Mouse (Mus musculus): Measurements from ENCODE around the gene Ift122.
"Not testable (repeated sequence)": the region's sequence is repeated elsewhere in the genome, so short reads cannot be mapped to it uniquely, and the experiment has no call there.

Ift122 gene

DNA sequence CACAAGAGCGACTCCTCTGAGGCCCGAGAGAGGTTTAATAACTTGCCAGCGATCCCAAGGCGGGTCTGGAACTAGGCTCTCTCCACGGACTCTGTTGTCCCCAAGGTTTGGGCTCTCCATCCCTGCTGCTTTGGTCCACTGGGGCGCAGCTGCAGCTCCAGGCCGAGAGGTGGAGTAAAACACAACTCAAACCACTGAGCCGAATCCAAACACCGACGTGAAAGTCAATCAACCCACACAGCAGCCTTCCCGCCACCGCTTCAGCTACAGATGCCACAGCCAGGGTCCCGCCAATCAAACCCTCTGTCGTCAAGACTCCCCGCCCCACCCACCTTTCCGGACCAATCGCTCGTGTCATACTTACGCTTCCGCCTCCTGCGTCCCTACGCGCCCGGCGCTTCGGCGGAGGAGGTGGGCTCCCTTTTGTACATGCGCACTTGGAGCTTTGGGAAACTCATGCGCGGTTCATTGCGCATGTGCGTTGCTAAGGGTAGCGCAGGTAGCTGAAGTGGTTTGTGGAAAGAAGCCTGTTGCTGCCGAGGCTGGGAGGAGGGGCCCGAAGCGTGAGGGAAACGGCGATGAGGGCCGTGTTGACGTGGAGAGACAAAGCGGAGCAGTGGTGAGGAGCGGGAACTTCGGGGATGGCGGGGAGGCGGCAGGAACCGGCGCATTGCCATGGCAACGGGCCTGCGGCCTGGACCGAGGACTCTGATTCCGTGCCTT is at the start of gene Ift122, which contains the start of gene Mbd4:
Gene Ift122, plus strand, starts transcription at position 380 of the 723 bp plus-strand sequence.
Gene Mbd4, minus strand, starts transcription at position 281 of the 723 bp plus-strand sequence.
- peak; percentile 96 for DNase-seq (ENCODE audit: low read depth, low spot score)

DNA sequence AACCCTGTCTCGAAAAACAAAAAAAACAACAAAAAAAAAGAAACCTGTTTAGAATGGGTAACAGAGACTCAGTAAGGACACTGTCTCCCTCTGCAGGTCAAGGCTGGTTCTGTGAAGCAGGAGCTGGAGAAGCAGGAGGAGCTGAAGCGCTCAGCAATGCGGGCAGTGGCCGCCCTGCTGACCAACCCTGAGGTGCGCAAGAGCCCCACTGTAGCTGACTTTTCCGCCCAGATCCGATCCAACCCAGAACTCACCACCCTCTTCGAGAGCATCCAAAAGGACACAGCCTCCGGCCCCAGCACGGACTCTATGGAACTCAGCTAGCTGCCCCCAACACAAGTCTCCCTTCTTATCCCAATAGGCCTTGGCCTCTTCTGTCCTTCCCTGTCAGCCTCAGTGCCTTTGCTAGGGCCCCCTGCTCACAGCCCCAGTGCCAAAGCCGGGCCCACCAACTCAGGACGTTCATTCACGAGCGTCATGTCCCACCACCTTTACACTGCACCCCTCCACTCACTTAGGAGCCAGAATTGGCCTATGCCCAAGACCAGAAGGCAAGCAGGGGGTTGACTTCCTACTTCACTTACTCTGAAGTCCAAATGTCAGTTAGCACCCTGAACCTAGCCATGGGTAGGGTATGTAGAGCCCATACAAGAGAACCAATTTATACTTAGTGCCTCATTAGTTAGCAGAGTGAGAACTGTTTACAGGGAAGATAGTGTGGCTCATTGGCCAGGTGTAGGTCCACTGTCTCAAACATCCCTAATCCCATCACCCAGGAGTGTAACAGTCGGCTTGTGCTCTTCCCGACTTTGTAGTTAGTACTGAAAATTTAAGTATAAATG is 49.5 kb upstream of the Ift122 start:
- no peak for DNase-seq (ENCODE audit: low read depth, low spot score)

DNA sequence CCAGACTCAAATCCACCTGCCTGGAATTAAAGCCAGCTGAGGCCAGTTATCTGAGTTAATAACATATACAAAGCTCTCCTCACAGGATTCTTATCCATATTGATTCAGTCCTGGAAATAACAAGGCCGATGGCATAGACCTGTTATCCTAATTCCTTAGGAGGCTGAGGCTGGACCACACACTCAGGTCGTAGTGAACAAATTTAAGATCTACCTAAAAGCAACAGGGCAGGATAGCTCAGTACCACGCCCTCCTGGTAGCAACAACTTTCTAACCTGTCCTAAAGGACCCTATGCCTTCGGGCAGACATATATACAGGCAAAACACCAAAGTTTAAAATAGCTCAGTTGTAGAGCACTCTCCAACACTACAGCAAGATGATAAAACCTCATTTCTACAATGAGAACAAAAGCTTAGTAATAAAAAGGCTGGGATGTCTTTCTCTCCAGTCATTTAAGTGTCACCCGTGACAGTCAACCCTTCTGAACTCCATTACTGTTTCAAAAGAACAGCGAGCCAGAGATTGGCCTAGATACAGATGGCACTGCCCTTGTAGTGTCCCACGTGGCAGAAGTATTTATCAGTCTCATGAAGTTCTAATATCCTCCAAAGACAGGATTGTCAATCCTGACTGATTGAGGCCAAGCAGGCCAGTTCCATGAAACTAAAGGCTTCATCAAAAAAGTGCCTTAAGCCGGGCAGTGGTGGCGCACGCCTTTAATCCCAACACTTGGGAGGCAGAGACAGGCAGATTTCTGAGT is 48.7 kb upstream of the Ift122 start:
- no peak for DNase-seq (ENCODE audit: low read depth, low spot score)

GRCm38 (mm10) chr6:115807464-115808195 is 45.6 kb upstream of the Ift122 start:
- no peak for DNase-seq (ENCODE audit: low read depth, low spot score)

DNA sequence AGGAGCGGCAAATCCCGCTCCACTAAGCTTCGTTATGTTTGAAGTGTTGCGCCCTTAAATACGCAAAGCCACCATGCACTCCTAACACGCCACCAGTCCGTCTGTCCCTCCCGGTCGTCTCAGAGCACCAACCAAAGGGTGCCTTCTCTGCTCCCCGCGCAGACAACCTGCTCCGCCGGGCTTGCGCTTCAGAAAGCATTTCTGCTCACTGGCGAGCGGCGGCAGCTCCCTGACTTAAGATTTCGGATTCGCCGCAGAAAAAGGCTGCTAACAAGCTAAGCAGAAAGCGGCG is 45.1 kb upstream of the Ift122 start:
- DNase-seq (ENCODE audit: low read depth, low spot score) = no peak

DNA sequence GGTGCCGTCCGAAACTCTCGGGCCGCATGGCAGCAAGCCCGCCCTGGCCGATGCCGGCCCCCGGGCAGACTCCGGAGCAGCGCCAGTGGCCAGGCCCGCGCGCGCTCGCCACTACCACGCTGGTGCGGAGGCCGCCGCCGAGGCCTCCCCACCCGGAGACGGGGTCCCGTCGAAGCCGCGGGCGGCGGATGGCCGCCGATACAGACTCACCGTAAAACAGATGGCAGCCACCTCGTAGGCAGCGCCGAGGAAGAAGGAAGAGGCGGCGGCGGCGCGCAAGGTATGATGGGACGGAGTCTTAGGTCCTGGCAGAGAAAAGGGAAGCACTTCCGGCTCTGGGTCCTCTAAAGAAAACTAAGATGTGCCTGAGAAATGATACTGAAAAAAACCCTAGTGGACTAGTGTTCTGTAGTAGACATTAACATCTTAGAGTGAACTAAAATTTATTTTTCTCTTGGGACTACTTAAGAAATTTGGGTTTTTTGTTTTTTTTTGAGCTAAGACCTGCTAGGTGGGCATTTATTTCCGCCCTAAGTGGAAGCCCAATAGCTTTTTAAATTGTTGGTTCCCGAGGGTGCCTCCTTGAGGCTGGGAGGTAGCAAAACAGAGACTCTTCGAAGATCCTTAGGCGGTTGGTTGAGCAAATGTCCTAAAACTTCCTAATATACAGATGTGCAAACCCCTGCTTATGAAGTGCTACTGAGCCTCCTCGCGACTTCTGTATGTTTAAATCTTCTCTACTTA is 44.6 kb upstream of the Ift122 start, which contains the start of gene Rpl32:
Gene Rpl32, minus strand, starts transcription at position 260 of the 744 bp plus-strand sequence.
- DNase-seq (ENCODE audit: low read depth, low spot score) = peak; percentile 89

- no peak for DNase-seq (ENCODE audit: low read depth, low spot score)
Measured at GRCm38 (mm10) chr6:115811606-115812005, 41.7 kb upstream of the Ift122 start.

DNA sequence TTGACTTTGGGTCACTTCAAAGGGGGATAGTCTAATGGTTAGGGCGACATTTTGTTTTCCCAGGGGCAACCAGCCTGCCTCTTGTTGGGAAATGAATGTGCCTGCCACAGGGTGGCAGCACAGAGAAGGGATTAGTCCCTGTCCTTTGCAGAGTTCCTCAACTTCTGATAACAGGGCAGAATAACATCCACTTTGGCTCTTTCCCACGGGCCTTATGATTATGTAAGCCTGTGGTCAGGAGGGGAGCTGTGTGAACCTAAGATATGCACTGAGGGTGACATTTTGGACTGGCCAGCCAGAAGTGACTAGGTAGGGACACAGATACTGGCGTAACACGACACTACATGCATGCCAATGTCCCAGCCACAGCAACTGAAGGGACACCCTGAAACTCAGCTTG is 39.2 kb upstream of the Ift122 start:
- DNase-seq (ENCODE audit: low read depth, low spot score) = no peak

DNA sequence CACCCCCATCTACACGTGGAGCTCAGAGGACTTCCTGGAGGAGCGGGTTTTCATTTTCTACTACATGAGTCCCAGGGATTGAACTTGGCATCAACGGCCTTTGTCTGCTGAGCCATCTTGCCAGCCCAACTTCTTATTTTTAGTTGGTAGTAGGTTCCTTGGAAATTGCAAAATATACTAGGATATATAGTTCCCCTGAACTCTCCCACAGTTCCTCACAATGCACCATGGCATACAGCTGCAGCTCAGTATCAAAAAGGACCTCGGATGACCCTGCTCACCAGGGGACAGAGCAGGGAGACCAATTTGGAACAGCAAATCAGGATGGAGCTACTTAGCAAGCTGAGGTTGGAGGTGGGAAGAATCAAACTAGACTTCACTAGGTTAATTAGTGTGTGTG is 38.2 kb upstream of the Ift122 start:
- no peak for DNase-seq (ENCODE audit: low read depth, low spot score)

DNA sequence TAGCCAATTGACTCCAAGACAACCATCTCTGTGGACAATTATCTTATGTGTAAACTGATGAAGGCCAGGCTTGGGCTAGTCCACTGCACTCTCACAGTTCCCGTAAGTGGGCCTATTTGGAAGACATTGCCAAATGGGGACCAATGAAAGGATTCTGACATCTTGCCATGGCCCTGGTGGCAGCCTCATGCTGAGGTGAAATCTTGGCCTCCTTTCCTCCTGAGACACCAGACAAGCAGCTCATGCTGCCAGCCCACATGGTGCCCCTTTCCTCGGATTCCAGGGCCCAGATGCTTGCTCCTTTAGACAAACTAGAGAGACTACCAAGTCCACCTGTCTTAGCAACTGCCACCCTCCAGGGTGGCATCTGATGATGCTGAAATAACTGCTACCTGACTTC is 35.1 kb upstream of the Ift122 start:
- no peak for DNase-seq (ENCODE audit: low read depth, low spot score)

- DNase-seq (ENCODE audit: low read depth, low spot score) = no peak
Measured at GRCm38 (mm10) chr6:115821216-115821993, 31.9 kb upstream of the Ift122 start.

- not testable (repeated sequence) for DNase-seq (ENCODE audit: low read depth, low spot score)
Measured at GRCm38 (mm10) chr6:115823850-115824464, 29.3 kb upstream of the Ift122 start.

DNA sequence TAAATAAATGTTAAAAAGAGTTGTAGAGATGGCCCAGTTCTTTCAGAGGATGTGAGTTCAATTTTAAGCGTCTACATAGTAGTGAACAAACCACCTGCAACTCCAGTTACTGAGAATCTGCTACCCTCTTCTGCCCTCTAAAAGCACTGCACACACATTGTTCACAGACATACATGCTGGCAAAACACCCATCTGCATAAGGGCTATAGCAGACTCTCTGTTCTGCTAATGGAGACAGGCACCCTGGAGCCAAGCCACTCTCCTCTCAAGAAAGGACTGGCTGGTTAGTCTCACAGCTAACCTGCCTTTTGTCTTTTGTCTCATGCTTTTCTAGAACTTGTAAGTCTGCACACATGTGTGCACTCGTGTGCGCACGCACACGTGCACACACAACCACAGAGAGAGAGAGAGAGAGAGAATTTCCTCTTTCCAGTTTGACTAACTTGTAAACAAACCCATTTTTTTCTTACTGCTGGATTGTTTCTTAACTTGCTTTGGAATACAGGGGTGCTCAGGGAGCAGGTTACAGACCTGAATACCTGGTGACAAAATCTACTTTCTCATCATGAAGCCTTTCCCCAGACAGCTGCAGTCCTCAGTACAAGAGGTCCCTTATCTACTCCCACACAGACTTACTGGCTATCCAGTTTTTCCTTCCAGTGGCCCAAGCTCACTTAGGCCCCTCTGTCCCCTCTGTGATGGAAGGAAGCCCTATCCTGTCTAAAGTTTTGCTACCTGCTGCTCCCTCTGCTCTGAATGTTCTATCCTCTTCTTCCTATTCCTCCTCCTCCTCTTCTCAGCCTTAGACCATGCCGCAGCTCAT is 22.3 kb upstream of the Ift122 start:
- no peak for DNase-seq (ENCODE audit: low read depth, low spot score)

DNA sequence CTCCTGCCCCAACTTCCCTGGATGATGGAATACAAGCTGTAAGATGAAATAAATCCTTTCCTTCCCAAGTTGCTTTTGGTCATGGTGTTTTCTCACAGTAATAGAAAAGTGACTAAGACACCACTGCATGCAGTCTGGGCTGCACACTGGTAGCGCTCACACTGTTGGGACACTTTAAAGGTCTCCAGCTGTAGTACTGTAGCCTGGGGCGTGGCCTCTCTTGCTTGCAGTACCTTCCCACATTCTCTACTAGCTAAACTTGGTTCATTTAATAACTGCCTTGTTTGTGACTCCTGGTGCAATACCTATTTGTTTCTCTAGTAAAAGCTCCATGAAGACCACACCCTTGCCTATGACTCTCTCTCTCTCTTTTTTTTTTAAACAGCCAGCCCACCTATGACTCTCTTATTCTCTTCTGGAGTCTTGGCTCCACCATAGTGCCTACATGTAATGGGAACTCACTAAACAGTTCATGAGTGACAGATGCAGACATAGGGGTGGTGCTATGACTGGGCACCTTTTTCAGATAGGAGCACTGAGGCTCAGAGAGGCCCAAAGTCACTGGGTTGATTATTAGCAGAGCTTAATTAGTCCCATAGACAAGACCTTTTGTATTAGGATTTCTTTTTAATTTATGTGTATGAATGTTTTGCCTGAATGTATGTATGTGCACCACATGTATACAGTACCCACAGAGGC is 21.0 kb upstream of the Ift122 start:
- DNase-seq (ENCODE audit: low read depth, low spot score) = no peak

DNA sequence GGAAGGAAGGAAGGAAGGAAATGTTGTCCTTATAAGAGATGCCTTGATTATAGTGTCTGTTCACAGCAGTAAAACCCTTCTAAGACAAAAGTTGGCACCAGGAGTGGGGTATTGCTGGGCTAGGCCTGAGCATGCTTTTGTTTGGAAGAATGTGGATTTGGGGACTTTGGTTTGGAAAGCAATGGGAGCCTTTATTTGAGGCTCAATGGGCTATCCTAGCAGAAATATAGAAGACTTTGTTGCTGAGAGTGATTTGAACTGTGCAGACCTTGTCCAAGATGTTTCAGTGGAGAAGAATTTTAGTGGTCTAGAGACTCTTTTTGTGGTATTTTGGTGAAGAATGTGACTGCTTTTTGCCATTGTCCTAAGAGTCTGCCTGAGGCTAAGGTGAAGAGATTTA is 19.4 kb upstream of the Ift122 start:
- no peak for DNase-seq (ENCODE audit: low read depth, low spot score)

DNA sequence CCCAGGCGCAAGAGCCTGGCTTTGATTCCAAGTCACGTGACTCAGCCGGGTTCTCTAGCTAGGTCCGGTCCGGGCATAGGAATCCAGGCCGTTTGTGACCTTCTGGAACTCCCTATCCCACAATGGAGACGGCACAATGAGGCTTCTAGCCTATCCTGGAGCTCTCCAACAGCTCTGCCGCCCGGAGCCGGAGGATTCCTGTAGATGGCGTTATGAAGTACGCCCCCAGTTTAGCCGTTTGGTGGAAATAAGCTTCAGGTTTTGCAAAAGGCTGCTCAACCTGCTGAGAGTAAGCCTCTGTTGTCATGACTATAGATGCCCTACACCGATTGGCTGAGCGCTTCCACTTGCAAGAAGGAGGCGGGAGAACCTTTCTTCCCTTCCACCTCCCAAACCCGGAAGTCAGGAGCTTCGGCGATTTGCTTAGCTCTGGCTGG is 15.1 kb upstream of the Ift122 start, which contains the start of gene Efcab12:
Gene Efcab12, minus strand, starts transcription at position 252 of the 437 bp plus-strand sequence.
- peak; percentile 40 for DNase-seq (ENCODE audit: low read depth, low spot score)

DNA sequence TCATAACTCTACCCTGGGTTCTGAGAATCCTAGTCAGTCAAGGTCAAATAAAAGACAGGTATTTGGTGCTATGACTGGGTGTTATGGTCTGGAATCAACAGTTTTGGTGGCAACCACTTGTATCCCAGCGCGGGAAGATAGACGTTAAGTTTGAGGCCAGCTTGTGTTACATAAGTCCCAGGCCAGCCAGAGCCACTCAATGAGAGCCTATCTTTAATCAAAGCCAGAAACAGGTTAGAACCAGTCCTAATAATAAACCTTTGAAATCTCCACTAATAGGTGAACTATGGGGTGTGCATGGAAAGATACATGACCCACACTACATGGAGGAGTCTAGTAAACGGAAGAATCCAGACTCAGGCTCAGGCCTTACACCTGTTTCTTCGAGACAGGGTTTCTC is 14.5 kb upstream of the Ift122 start:
- DNase-seq (ENCODE audit: low read depth, low spot score) = no peak

- DNase-seq (ENCODE audit: low read depth, low spot score) = no peak
Measured at GRCm38 (mm10) chr6:115845006-115845405, 8.3 kb upstream of the Ift122 start.
